Mouse (Mus musculus) spleen, postnatal 10 days (tissue): Measurements from ENCODE around the gene Kitl.
A peak's percentile ranks its signal among the peaks of the same experiment; 100 is the strongest.

ENCODE experiments used
- DNase-seq, 2 experiments: peaks; one replicate each; pipeline ENCODE4 v3.0.0; 2021 to 2022; ENCODE audit warnings: low spot score in 2 of 2

Gene Kitl

GRCm38 (mm10) chr10:100015370-100016325 lies at the start of gene Kitl:
Gene Kitl (plus strand): TSS chr10:100015630.
- DNase-seq, result peak in 1 of 2 experiments; percentile 31

- no peak for DNase-seq
Observed at GRCm38 (mm10) chr10:99972866-99973265, 42.6 kb upstream of the Kitl start.

GRCm38 (mm10) chr10:99980096-99980495 lies 35.3 kb upstream of the Kitl start:
- no peak for DNase-seq

GRCm38 (mm10) chr10:99980916-99981315 lies 34.5 kb upstream of the Kitl start:
- no peak for DNase-seq

GRCm38 (mm10) chr10:99981887-99982286 lies 33.5 kb upstream of the Kitl start:
- DNase-seq, result no peak

- DNase-seq, result no peak
Observed at GRCm38 (mm10) chr10:99986745-99987144, 28.7 kb upstream of the Kitl start.

GRCm38 (mm10) chr10:99989758-99990157 lies 25.7 kb upstream of the Kitl start:
- no peak for DNase-seq

- DNase-seq, result no peak
Observed at GRCm38 (mm10) chr10:99992121-99992520, 23.3 kb upstream of the Kitl start.

GRCm38 (mm10) chr10:100001452-100001851 lies 14.0 kb upstream of the Kitl start:
- DNase-seq, result no peak

GRCm38 (mm10) chr10:100003797-100004196 lies 11.6 kb upstream of the Kitl start:
- DNase-seq, result no peak

- DNase-seq, result no peak
Observed at GRCm38 (mm10) chr10:100009681-100010080, 5.7 kb upstream of the Kitl start.

GRCm38 (mm10) chr10:100010291-100010690 lies 5.1 kb upstream of the Kitl start:
- DNase-seq, result no peak

GRCm38 (mm10) chr10:100014096-100014495 lies 1.3 kb upstream of the Kitl start:
- DNase-seq, result no peak

- DNase-seq, result peak in 1 of 2 experiments; percentile 17
Observed at GRCm38 (mm10) chr10:100016326-100016709, 888 bp downstream of the Kitl start.

- no peak for DNase-seq
Observed at GRCm38 (mm10) chr10:100016941-100017770, 1.7 kb downstream of the Kitl start.

GRCm38 (mm10) chr10:100017771-100018070 lies 2.3 kb downstream of the Kitl start:
- no peak for DNase-seq

- no peak for DNase-seq
Observed at GRCm38 (mm10) chr10:100018493-100018892, 3.1 kb downstream of the Kitl start.

GRCm38 (mm10) chr10:100019246-100020195 lies 4.1 kb downstream of the Kitl start:
- no peak for DNase-seq

- DNase-seq, result no peak
Observed at GRCm38 (mm10) chr10:100022090-100022834, 6.8 kb downstream of the Kitl start.

GRCm38 (mm10) chr10:100022835-100023093 lies 7.3 kb downstream of the Kitl start:
- DNase-seq, result no peak

- no peak for DNase-seq
Observed at GRCm38 (mm10) chr10:100025665-100026064, 10.2 kb downstream of the Kitl start.
